Mouse (Mus musculus): ENCODE results near the gene Rab4a.

DNA sequence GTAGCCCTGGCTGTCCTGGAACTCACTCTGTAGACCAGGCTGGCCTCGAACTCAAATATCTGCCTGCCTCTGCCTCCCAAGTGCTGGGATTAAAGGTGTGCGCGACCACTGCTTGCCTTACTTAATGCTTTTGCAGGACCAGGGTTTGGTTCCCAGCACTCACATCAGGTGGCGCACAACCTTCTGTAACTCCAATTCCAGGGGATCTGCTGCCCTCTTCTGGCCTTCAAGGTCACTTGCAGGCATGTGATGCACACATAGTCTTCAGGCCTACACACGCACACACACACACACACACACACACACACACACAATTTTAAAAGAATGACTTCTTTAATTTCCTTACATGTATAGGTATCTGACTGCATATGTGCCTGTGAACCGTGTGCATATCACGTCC lies 4.9 kb upstream of the Rab4a start:
- TF ChIP-seq CTCF (IDR thresholded peaks at IDR 0.05; ENCODE audit: control insufficient read depth, insufficient read depth, insufficient replicate concordance, low read depth, low read length) (peak; percentile 27; the same call in 1 of the 2 replicates), POLR2A (IDR thresholded peaks at IDR 0.05; ENCODE audit: control insufficient read depth, low read depth, low read length) (no peak)
